Mouse (Mus musculus): ENCODE results near the gene Dedd. TPM values are rescaled to one million over a fixed set of nuclear protein-coding genes. Genes with fewer than 3 reads are reported as not detected.
"Not testable (repeated sequence)": the region's sequence is repeated elsewhere in the genome, so short reads cannot be mapped to it uniquely, and the experiment has no call there.

The Dedd gene
- polyA plus RNA-seq, 1 experiment: 45.2 TPM

- Histone ChIP-seq H3K9ac (ENCODE audit: low read depth, poor library complexity, severe bottlenecking) (no peak overlapping the region), H3K27me3 (ENCODE audit: control insufficient read depth, insufficient read depth, low read length, poor library complexity, severe bottlenecking) (no peaks in the 10 kb centered on the region), H3K9me3 (replicated peaks; ENCODE audit: control insufficient read depth, insufficient read depth, low read length, poor library complexity, severe bottlenecking) (peaks cover 2% of the 10 kb centered on the region; the same call in 1 of the 2 replicates), H3K4me1 (ENCODE audit: control insufficient read depth, insufficient read depth, low read length) (peaks cover 3% of the 10 kb centered on the region), H3K36me3 (ENCODE audit: control insufficient read depth, insufficient read depth, low read length, poor library complexity, severe bottlenecking) (no peaks in the 10 kb centered on the region), H3K27ac (ENCODE audit: insufficient read depth, low read length) (no peak overlapping the region), H3K4me3 (ENCODE audit: low read depth, low read length) (no peak overlapping the region)
- no peak for TF ChIP-seq EP300 (IDR thresholded peaks at IDR 0.05; ENCODE audit: insufficient read depth, low read depth, low read length)
- no peak for TF ChIP-seq CTCF (IDR thresholded peaks at IDR 0.05; ENCODE audit: low read depth, low read length)
- TF ChIP-seq POLR2A (IDR thresholded peaks at IDR 0.05; ENCODE audit: insufficient read depth, low read length): no peak
These were observed 7.5 kb upstream of the Dedd start for GRCm38 (mm10) chr1:171321415-171321814.

- no peak for TF ChIP-seq POLR2A (IDR thresholded peaks at IDR 0.05; ENCODE audit: insufficient read depth, low read length)
- no peak for TF ChIP-seq EP300 (IDR thresholded peaks at IDR 0.05; ENCODE audit: insufficient read depth, low read depth, low read length)
- TF ChIP-seq CTCF (IDR thresholded peaks at IDR 0.05; ENCODE audit: low read depth, low read length): no peak
- H3K4me1 ChIP-seq (ENCODE audit: control insufficient read depth, insufficient read depth, low read length): peaks cover 3% of the 10 kb centered on the region
- H3K9ac ChIP-seq (ENCODE audit: low read depth, poor library complexity, severe bottlenecking): no peak overlapping the region
These were observed 6.9 kb upstream of the Dedd start for GRCm38 (mm10) chr1:171322012-171322411.

GRCm38 (mm10) chr1:171325571-171325970, 3.4 kb upstream of the Dedd start:
- H3K4me3 ChIP-seq (ENCODE audit: low read depth, low read length): no peak overlapping the region
- H3K27me3 ChIP-seq (ENCODE audit: control insufficient read depth, insufficient read depth, low read length, poor library complexity, severe bottlenecking): no peaks in the 10 kb centered on the region
- TF ChIP-seq POLR2A (IDR thresholded peaks at IDR 0.05; ENCODE audit: insufficient read depth, low read length) (no peak), CTCF (IDR thresholded peaks at IDR 0.05; ENCODE audit: low read depth, low read length) (no peak), EP300 (IDR thresholded peaks at IDR 0.05; ENCODE audit: insufficient read depth, low read depth, low read length) (no peak)
- no peaks in the 10 kb centered on the region for H3K9me3 ChIP-seq (replicated peaks; ENCODE audit: control insufficient read depth, insufficient read depth, low read length, poor library complexity, severe bottlenecking)
- H3K36me3 ChIP-seq (ENCODE audit: control insufficient read depth, insufficient read depth, low read length, poor library complexity, severe bottlenecking): no peaks in the 10 kb centered on the region
- no peak overlapping the region for H3K27ac ChIP-seq (ENCODE audit: insufficient read depth, low read length)
- H3K4me1 ChIP-seq (ENCODE audit: control insufficient read depth, insufficient read depth, low read length): peaks cover 3% of the 10 kb centered on the region
- H3K9ac ChIP-seq (ENCODE audit: low read depth, poor library complexity, severe bottlenecking): no peak overlapping the region

More at GRCm38 (mm10) chr1:171322012-171322411, 6.9 kb upstream of the Dedd start:
- Histone ChIP-seq H3K27ac (ENCODE audit: insufficient read depth, low read length) (peak overlapping the region; percentile 7), H3K27me3 (ENCODE audit: control insufficient read depth, insufficient read depth, low read length, poor library complexity, severe bottlenecking) (no peaks in the 10 kb centered on the region), H3K4me3 (ENCODE audit: low read depth, low read length) (no peak overlapping the region), H3K9me3 (replicated peaks; ENCODE audit: control insufficient read depth, insufficient read depth, low read length, poor library complexity, severe bottlenecking) (no peaks in the 10 kb centered on the region), H3K36me3 (ENCODE audit: control insufficient read depth, insufficient read depth, low read length, poor library complexity, severe bottlenecking) (no peaks in the 10 kb centered on the region)

GRCm38 (mm10) chr1:171326588-171326987, 2.4 kb upstream of the Dedd start:
- not testable (repeated sequence) for H3K4me1 ChIP-seq (ENCODE audit: control insufficient read depth, insufficient read depth, low read length); H3K36me3 ChIP-seq (ENCODE audit: control insufficient read depth, insufficient read depth, low read length, poor library complexity, severe bottlenecking); H3K4me3 ChIP-seq (ENCODE audit: low read depth, low read length); H3K27ac ChIP-seq (ENCODE audit: insufficient read depth, low read length); H3K9me3 ChIP-seq (replicated peaks; ENCODE audit: control insufficient read depth, insufficient read depth, low read length, poor library complexity, severe bottlenecking); H3K27me3 ChIP-seq (ENCODE audit: control insufficient read depth, insufficient read depth, low read length, poor library complexity, severe bottlenecking)
- H3K9ac ChIP-seq (ENCODE audit: low read depth, poor library complexity, severe bottlenecking): 0 out of 2 replicates have a peak overlapping the region, but pooled peaks have one; percentile 69

- peaks cover 3% of the 10 kb centered on the region for H3K4me1 ChIP-seq (ENCODE audit: control insufficient read depth, insufficient read depth, low read length)
- peak overlapping the region; percentile 72 for H3K4me3 ChIP-seq (ENCODE audit: low read depth, low read length)
- no peaks in the 10 kb centered on the region for H3K27me3 ChIP-seq (ENCODE audit: control insufficient read depth, insufficient read depth, low read length, poor library complexity, severe bottlenecking)
- no peaks in the 10 kb centered on the region for H3K36me3 ChIP-seq (ENCODE audit: control insufficient read depth, insufficient read depth, low read length, poor library complexity, severe bottlenecking)
- H3K9me3 ChIP-seq (replicated peaks; ENCODE audit: control insufficient read depth, insufficient read depth, low read length, poor library complexity, severe bottlenecking): no peaks in the 10 kb centered on the region
- H3K27ac ChIP-seq (ENCODE audit: insufficient read depth, low read length): peak overlapping the region; percentile 78
- peak overlapping the region; percentile 69 for H3K9ac ChIP-seq (ENCODE audit: low read depth, poor library complexity, severe bottlenecking)
- TF ChIP-seq CTCF (IDR thresholded peaks at IDR 0.05; ENCODE audit: low read depth, low read length) (no peak), EP300 (IDR thresholded peaks at IDR 0.05; ENCODE audit: insufficient read depth, low read depth, low read length) (no peak), POLR2A (IDR thresholded peaks at IDR 0.05; ENCODE audit: insufficient read depth, low read length) (no peak)
These were observed 701 bp upstream of the Dedd start for GRCm38 (mm10) chr1:171328244-171328643.

- Histone ChIP-seq H3K4me3 (ENCODE audit: low read depth, low read length) (peak overlapping the region; percentile 76), H3K9ac (ENCODE audit: low read depth, poor library complexity, severe bottlenecking) (peak overlapping the region; percentile 69)
These were observed 679 bp downstream of the Dedd start for GRCm38 (mm10) chr1:171329433-171330215.

More at GRCm38 (mm10) chr1:171329433-171330215, 679 bp downstream of the Dedd start:
- Histone ChIP-seq H3K27me3 (ENCODE audit: control insufficient read depth, insufficient read depth, low read length, poor library complexity, severe bottlenecking) (no peaks in the 10 kb centered on the region), H3K4me1 (ENCODE audit: control insufficient read depth, insufficient read depth, low read length) (peaks cover 3% of the 10 kb centered on the region), H3K9me3 (replicated peaks; ENCODE audit: control insufficient read depth, insufficient read depth, low read length, poor library complexity, severe bottlenecking) (no peaks in the 10 kb centered on the region), H3K36me3 (ENCODE audit: control insufficient read depth, insufficient read depth, low read length, poor library complexity, severe bottlenecking) (no peaks in the 10 kb centered on the region), H3K27ac (ENCODE audit: insufficient read depth, low read length) (peak overlapping the region; percentile 92)
- no peak for TF ChIP-seq CTCF (IDR thresholded peaks at IDR 0.05; ENCODE audit: low read depth, low read length)
- 0 out of 2 replicates have a peak, but pooled peaks have one; percentile 28 for TF ChIP-seq EP300 (IDR thresholded peaks at IDR 0.05; ENCODE audit: insufficient read depth, low read depth, low read length)

All from ES-Bruce4 (cell line).